Mouse (Mus musculus) kidney, adult 10 weeks (tissue): Measurements from ENCODE around the gene Ttc30a2. TPM values are rescaled to one million over a fixed set of nuclear protein-coding genes. Genes with fewer than 3 reads are reported as not detected.

Experiments
- polyA plus RNA-seq: library from polyadenylated mRNA; stranded (reverse); fragments of 350-450 nt; fragmentation: Illumina TruSeq; extraction: RNeasy Lipid Tissue Mini Kit (QIAGEN cat#74804); gene quantifications from one replicate; pipeline ENCODE4 v1.2.3, GENCODE M21; 2014; ENCODE audit warnings: low read depth, low replicate concordance

The Ttc30a2 gene
- polyA plus RNA-seq = 0.49 TPM

GRCm38 (mm10) chr2:75977752-75978368 lies at the start of gene Ttc30a2:
Gene Ttc30a2, minus strand, starts transcription at chr2:75978170.

GRCm38 (mm10) chr2:75981440-75982081 lies 3.6 kb upstream of the Ttc30a2 start, which contains the start of gene Ttc30a1:
Gene Ttc30a1, minus strand, starts transcription at chr2:75981967.

GRCm38 (mm10) chr2:75938117-75939063 lies 39.6 kb downstream of the Ttc30a2 start, which contains the start of gene Ttc30b:
Gene Ttc30b, minus strand, starts transcription at chr2:75938585.

Other genes with a start within 250 kb of the Ttc30a2 start
- 193 TPM for gene Agps, start 146.0 kb downstream of the Ttc30a2 start, polyA plus RNA-seq
- gene Ttc30b, start 39.6 kb downstream of the Ttc30a2 start, polyA plus RNA-seq = 29.6 TPM
- 10.5 TPM for gene Ttc30a1, start 3.8 kb upstream of the Ttc30a2 start, polyA plus RNA-seq